Mouse (Mus musculus): ENCODE data around the gene Cdc42ep2. TPM values are rescaled to one million over a fixed set of nuclear protein-coding genes. Genes with fewer than 3 reads are reported as not detected.
A peak's percentile ranks its signal among the peaks of the same experiment; 100 is the strongest.

Cdc42ep2 gene
- polyA plus RNA-seq, 1 experiment from 2014 or later: 8.9 TPM

DNA sequence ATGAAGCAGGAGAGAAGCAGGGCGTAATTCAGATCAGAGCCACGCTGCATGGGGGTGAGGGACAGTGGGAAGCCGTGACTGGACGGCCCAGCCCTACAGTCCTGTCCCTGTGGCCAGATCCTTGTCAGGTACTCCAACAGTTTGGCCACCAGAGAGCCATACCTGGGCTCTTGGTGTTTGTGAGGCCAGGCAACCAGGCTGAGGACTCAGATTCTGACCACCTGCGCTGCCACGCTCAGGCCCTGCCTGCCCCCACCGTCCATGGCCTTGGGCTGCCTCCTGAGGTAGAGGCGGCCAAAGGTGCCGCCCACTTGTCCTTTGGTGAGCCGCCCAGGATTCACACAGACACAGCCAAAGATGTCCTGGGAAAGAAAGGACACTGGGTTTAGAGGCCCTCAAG is 16.0 kb upstream of the Cdc42ep2 start:
- peak overlapping the region; percentile 76 for H3K27ac ChIP-seq (replicated peaks)
- no peak overlapping the region for H3K4me3 ChIP-seq
- 84% methylated on average over 10 of the region's 10 CpGs for WGBS
- H3K27me3 ChIP-seq (replicated peaks): no peaks in the 10 kb centered on the region
- peaks cover 39% of the 10 kb centered on the region for H3K36me3 ChIP-seq
- no peaks in the 10 kb centered on the region for H3K9me3 ChIP-seq
- H3K4me1 ChIP-seq: peaks cover 74% of the 10 kb centered on the region
- H3K9ac ChIP-seq: no peak overlapping the region
- ATAC-seq (ENCODE audit: extremely low read depth, insufficient number of reproducible peaks, low FRiP score, low TSS enrichment): no peak
- H3K4me2 ChIP-seq: no peak overlapping the region

DNA sequence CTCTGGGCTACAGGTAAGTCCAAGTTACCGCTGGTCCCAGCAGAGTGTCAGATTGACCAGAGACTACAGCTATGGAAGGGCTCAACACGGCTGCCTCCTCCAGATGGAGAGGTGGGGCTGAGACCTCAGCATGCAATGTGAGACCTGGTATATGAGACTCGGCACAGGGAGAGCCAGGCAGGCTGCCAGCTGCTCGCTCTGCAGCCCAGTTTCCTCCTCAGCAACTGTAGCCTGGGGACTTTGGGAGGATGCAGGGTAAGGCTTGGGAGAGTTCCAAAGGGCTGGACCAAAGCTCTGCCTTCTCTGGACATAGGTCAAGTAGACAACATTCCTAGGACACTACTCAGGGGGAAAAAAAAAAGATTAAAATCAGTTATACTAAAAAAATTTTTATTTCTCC is 15.6 kb upstream of the Cdc42ep2 start:
- Histone ChIP-seq H3K27me3 (replicated peaks) (no peaks in the 10 kb centered on the region), H3K9me3 (no peaks in the 10 kb centered on the region), H3K36me3 (peaks cover 39% of the 10 kb centered on the region), H3K27ac (replicated peaks) (peak overlapping the region; percentile 76), H3K4me3 (no peak overlapping the region), H3K4me1 (peaks cover 74% of the 10 kb centered on the region), H3K4me2 (no peak overlapping the region), H3K9ac (no peak overlapping the region)
- WGBS: 52% methylated on average over 4 of the region's 4 CpGs
- no peak; the same call in 1 of the 2 replicates for ATAC-seq (ENCODE audit: extremely low read depth, insufficient number of reproducible peaks, low FRiP score, low TSS enrichment)

DNA sequence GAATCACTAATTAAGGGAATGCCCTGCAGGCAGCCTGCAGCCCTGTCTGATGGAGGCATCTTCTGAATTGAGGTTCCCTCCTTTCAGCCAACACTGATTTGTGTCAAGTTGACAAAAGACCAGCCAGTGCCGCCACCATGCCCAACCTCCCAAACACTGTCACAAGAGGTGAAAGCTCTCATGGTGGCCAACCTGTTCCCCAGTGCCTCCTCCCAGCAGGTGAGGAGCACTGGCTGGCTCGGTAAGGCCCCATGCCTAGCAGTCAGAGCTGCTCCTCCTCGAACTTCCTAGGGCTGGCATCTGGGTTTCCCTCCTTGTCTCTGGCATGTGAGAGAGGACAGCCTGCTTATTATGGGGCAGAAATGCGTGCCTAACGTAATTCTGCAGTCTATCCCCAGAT is 15.1 kb upstream of the Cdc42ep2 start:
- Histone ChIP-seq H3K4me2 (no peak overlapping the region), H3K27me3 (replicated peaks) (no peaks in the 10 kb centered on the region), H3K9me3 (no peaks in the 10 kb centered on the region), H3K4me3 (no peak overlapping the region), H3K27ac (replicated peaks) (peak overlapping the region; percentile 76), H3K36me3 (peaks cover 39% of the 10 kb centered on the region), H3K9ac (no peak overlapping the region), H3K4me1 (peaks cover 74% of the 10 kb centered on the region)
- ATAC-seq (ENCODE audit: extremely low read depth, insufficient number of reproducible peaks, low FRiP score, low TSS enrichment): no peak
- 77% methylated on average over 5 of the region's 5 CpGs for WGBS

DNA sequence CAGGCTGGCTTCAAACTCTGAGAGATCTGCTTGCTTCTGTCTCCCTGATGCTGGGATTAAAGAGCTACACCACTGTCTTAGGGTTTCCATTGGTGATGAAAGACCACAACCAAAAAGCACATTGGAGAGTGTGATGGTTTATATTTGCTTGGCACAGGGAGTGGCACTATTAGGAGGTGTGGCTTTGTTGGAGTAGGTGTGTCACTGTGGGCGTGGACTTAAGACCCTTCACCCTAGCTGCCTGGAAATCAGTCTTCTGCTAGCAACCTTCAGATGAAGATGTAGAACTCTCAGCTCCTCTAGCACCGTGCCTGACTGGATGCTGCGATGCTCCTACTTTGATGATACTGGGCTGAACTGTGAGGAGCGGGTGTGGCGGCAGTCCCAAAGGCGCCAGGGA is 13.9 kb upstream of the Cdc42ep2 start:
- ATAC-seq (ENCODE audit: extremely low read depth, insufficient number of reproducible peaks, low FRiP score, low TSS enrichment): no peak
- Histone ChIP-seq H3K27ac (replicated peaks) (peak overlapping the region; percentile 56), H3K4me1 (peaks cover 64% of the 10 kb centered on the region), H3K9ac (no peak overlapping the region), H3K36me3 (peaks cover 35% of the 10 kb centered on the region), H3K27me3 (replicated peaks) (no peaks in the 10 kb centered on the region), H3K4me3 (no peak overlapping the region), H3K4me2 (peak overlapping the region; percentile 60; the same call in 1 of the 2 replicates), H3K9me3 (no peaks in the 10 kb centered on the region)
- WGBS: 82% methylated on average over 6 of the region's 6 CpGs

DNA sequence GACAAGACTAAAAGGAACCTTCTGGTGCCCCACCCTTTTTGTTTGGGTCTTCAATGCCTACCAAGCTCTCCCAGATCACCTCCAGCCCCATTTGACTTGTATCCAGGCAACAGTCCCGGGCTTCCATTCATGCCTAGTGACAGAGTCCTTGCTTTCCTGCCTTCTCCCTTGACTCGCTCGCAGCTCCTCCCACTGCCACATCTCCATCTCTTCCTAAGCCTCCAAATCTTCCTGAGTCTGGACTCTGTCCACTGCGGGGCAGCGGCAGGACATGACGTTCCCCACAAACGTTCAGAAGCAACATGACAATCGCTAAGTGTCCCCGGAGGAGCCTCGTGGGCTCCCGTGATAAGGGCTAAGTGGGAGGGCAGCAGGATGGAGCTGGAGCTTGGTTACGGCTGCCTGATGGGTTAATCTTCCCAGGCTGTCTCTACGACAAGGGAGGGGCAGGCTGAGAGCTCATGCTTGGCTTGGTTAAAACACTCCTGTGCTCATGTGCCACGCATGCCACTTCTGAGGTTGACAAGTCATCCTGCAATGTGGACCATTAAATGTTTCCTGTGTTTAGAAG is 13.3 kb upstream of the Cdc42ep2 start:
- Histone ChIP-seq H3K27ac (replicated peaks) (peak overlapping the region; percentile 56), H3K4me3 (peak overlapping the region; percentile 20), H3K36me3 (peaks cover 35% of the 10 kb centered on the region), H3K4me2 (peak overlapping the region; percentile 60), H3K9me3 (no peaks in the 10 kb centered on the region), H3K9ac (peak overlapping the region; percentile 67), H3K27me3 (replicated peaks) (no peaks in the 10 kb centered on the region), H3K4me1 (peaks cover 58% of the 10 kb centered on the region)
- no peak for ATAC-seq (ENCODE audit: extremely low read depth, insufficient number of reproducible peaks, low FRiP score, low TSS enrichment)
- 5% methylated on average over 14 of the region's 14 CpGs for WGBS

DNA sequence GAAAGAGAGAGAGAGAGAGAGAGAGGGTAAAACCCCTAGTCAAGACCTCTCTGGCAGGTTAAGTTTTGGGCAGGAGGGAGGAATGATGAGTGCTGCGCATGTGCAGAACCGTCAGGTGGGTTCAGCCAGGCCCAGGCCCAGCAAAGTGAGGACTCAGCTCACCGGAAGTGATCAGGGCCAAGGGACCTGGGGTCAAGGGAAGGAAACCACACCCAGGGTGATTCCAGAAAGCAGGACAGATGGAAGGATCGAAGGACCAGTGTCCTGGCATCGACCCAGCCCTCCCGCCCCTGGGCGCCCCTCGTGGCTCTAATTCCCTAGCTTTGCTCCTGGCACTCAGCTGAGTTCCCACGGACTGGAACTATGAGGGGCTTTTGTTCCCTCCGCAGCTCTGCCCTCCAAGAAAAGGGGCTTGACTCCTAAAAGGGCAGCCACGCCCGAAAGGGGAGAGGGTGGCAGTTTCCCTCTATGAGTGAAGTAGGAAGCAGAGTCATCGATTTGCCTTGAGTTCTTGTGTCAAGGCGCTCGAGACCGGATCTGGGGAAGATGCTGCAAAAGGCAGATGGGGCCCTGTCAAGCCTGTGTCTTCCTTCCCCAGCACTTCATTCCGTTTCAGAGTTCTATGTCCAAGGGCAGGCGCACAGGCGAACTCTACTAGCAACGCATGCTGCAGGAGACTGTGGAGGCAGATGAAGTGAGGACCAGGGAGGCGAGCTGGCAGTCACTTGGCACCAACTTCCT is 12.6 kb upstream of the Cdc42ep2 start:
- 0 out of 2 replicates have a peak overlapping the region, but pooled peaks have one; percentile 67 for H3K9ac ChIP-seq
- ATAC-seq (ENCODE audit: extremely low read depth, insufficient number of reproducible peaks, low FRiP score, low TSS enrichment): no peak
- peak overlapping the region; percentile 56 for H3K27ac ChIP-seq (replicated peaks)
- H3K27me3 ChIP-seq (replicated peaks): no peaks in the 10 kb centered on the region
- WGBS: 68% methylated on average over 21 of the region's 21 CpGs
- peak overlapping the region; percentile 60 for H3K4me2 ChIP-seq
- peaks cover 54% of the 10 kb centered on the region for H3K4me1 ChIP-seq
- H3K4me3 ChIP-seq: no peak overlapping the region
- H3K36me3 ChIP-seq: peaks cover 28% of the 10 kb centered on the region
- no peaks in the 10 kb centered on the region for H3K9me3 ChIP-seq

DNA sequence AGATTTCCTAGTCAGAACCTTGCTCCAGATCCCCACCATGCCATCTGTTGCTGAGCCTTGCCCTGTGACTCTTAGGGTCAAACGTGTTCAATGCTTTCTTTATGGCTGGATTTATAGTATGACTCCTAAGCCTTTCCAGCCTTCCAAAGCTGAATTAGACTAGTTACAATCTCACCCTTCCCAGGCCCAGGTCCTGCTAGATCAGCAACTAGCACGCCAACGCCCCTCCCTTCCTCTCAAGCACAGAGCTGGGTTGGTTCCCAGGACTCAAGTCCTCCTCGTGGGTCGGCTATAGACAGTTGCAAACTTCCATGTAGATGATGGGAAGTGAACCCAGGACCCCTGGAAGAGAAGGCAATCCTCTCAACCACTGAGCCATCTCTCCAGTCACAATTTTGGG is 11.1 kb upstream of the Cdc42ep2 start:
- Histone ChIP-seq H3K9ac (0 out of 2 replicates have a peak overlapping the region, but pooled peaks have one; percentile 53), H3K4me3 (no peak overlapping the region), H3K27ac (replicated peaks) (peak overlapping the region; percentile 73), H3K27me3 (replicated peaks) (no peaks in the 10 kb centered on the region), H3K4me2 (peak overlapping the region; percentile 33; the same call in 1 of the 2 replicates), H3K4me1 (peaks cover 48% of the 10 kb centered on the region), H3K9me3 (no peaks in the 10 kb centered on the region), H3K36me3 (peaks cover 14% of the 10 kb centered on the region)
- ATAC-seq (ENCODE audit: extremely low read depth, insufficient number of reproducible peaks, low FRiP score, low TSS enrichment): no peak
- 50% methylated on average over 5 of the region's 5 CpGs for WGBS

DNA sequence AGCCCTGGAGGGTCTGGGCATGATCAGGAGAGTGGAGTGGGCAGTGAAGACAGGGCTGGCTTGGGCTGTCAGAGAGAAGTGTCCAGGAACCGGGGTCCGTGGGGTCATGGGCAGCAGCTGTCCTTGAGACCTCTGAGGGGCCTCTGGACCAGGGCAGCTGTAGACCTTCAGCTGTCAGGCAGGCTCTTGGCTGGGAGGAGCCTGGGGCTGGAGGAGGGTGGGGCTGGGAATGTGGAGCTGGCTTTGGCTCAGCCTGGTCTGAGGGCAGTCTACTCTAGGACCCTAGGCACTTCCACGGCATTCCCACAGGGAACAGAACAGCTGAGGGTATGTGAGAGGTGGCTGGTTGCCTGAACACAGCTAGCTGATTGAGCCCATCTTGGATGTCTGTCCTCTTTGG is 10.7 kb upstream of the Cdc42ep2 start:
- Histone ChIP-seq H3K27me3 (replicated peaks) (no peaks in the 10 kb centered on the region), H3K27ac (replicated peaks) (peak overlapping the region; percentile 73), H3K4me2 (peak overlapping the region; percentile 33), H3K4me1 (peaks cover 47% of the 10 kb centered on the region), H3K9ac (peak overlapping the region; percentile 53), H3K4me3 (no peak overlapping the region), H3K36me3 (peaks cover 11% of the 10 kb centered on the region), H3K9me3 (no peaks in the 10 kb centered on the region)
- ATAC-seq (ENCODE audit: extremely low read depth, insufficient number of reproducible peaks, low FRiP score, low TSS enrichment): peak; percentile 39; the same call in 1 of the 2 replicates
- WGBS: 5% methylated on average over 3 of the region's 3 CpGs

DNA sequence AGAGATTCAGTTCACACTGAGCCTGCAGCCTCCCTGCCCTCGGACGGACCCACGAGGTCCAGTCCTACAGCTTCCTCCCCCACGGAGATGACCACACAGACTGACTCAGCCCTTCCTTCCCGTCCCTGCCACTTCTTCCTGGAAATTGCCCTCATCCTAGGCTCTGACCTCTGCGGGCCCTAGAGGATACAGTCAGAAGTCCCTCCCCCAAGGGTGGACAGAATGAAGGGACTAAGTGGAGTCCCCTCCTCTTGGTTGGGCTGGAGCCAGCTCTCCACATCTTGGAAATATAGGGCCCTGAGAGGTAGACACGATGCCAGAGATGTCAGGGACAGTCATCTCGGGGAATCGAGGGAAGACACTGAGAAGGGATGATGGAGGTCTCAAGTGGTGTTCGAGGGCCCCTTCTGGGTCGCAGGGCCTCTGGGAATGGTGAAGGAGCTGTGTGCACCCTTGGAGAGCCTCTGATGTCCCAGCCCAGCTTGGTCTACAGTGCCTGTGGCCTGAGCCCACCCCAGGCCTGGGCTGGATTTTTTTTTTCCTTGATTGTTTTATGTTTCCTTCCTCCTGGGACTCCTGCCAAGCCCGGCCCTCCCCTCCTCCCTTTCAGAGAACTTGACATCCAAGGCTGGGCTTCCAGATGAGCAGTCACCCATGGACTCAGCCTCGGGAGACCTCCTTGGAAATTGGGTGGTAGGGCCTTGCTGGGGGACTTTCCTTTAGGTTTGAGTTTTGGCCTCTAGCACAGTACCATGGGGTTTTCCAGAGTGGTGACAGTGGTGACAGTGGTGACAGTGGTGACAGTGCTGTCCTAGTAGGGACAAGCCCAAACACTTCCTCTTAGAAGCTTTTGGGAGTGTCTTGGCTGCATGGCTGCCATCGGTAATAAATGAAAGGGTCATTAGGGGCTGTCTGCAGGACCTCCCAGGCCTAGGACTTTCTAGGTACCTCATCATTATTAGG is 5.3 kb upstream of the Cdc42ep2 start:
- H3K9ac ChIP-seq: peak overlapping the region; percentile 40; the same call in 1 of the 2 replicates
- no peaks in the 10 kb centered on the region for H3K36me3 ChIP-seq
- 57% methylated on average over 14 of the region's 14 CpGs for WGBS
- H3K4me3 ChIP-seq: no peak overlapping the region
- peak overlapping the region; percentile 74 for H3K27ac ChIP-seq (replicated peaks)
- H3K9me3 ChIP-seq: no peaks in the 10 kb centered on the region
- H3K4me1 ChIP-seq: peaks cover 45% of the 10 kb centered on the region
- H3K27me3 ChIP-seq (replicated peaks): 0 out of 2 replicates have a peak, but pooled peaks cover 3% of the 10 kb centered on the region
- no peak overlapping the region for H3K4me2 ChIP-seq
- ATAC-seq (ENCODE audit: extremely low read depth, insufficient number of reproducible peaks, low FRiP score, low TSS enrichment): peak; percentile 48; the same call in 1 of the 2 replicates

DNA sequence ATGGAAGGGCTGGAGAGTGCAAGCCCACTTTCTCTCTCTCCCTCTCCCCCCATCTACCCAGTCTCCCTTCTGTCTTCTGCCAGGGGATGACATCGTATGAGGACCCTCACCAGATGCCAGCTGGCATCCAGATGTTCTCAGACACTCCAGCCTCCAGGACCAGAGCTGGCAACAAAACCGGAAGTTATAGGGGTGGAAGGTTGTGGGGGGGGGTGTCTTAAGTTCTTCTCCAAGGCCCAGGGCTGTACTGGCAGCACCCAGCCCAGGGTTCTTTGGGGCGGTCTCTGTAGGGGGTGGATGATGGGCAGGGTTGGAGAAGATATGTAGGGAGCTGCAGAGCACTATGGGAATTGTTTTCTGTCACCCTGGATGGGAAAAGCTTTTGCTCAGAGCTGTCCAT is 3.9 kb upstream of the Cdc42ep2 start:
- Histone ChIP-seq H3K27me3 (replicated peaks) (0 out of 2 replicates have a peak, but pooled peaks cover 3% of the 10 kb centered on the region), H3K4me2 (no peak overlapping the region), H3K36me3 (no peaks in the 10 kb centered on the region), H3K9ac (0 out of 2 replicates have a peak overlapping the region, but pooled peaks have one; percentile 24), H3K4me3 (no peak overlapping the region), H3K27ac (replicated peaks) (peak overlapping the region; percentile 74; the same call in 1 of the 2 replicates), H3K4me1 (peaks cover 46% of the 10 kb centered on the region), H3K9me3 (no peaks in the 10 kb centered on the region)
- 57% methylated on average over 3 of the region's 3 CpGs for WGBS
- no peak for ATAC-seq (ENCODE audit: extremely low read depth, insufficient number of reproducible peaks, low FRiP score, low TSS enrichment)

DNA sequence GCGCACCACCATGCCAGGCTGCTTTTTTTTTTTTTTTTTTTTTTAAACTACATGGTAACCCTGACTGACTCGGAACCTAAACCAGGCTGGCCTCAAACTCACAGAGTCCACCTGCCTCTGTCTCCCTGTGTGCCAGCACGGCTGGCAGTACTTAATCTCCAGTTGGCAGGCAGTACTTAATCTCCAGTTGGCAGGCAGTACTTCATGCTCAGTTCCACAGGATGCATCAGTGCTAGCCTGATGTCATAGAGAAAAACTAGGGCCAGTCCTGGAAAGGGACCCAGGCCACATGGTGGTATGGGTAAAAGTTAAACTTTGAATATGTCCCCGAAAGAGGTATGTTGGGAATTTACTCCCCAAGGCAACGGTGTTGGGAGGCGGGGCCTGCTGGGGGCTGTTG is 3.5 kb upstream of the Cdc42ep2 start:
- no peak for ATAC-seq (ENCODE audit: extremely low read depth, insufficient number of reproducible peaks, low FRiP score, low TSS enrichment)
- peaks cover 48% of the 10 kb centered on the region for H3K4me1 ChIP-seq
- H3K27ac ChIP-seq (replicated peaks): no peak overlapping the region
- no peak overlapping the region for H3K4me3 ChIP-seq
- H3K36me3 ChIP-seq: no peaks in the 10 kb centered on the region
- H3K9ac ChIP-seq: 0 out of 2 replicates have a peak overlapping the region, but pooled peaks have one; percentile 24
- WGBS: 70% methylated on average over 6 of the region's 6 CpGs
- 0 out of 2 replicates have a peak, but pooled peaks cover 3% of the 10 kb centered on the region for H3K27me3 ChIP-seq (replicated peaks)
- no peaks in the 10 kb centered on the region for H3K9me3 ChIP-seq
- no peak overlapping the region for H3K4me2 ChIP-seq
